Mouse (Mus musculus) hindbrain, postnatal 0 days (tissue): ENCODE measurements around the gene Psmb3. TPM values are rescaled to one million over a fixed set of nuclear protein-coding genes. Genes with fewer than 3 reads are reported as not detected.
A peak's percentile ranks its signal among the peaks of the same experiment; 100 is the strongest.
"Not testable (repeated sequence)": the region's sequence is repeated elsewhere in the genome, so short reads cannot be mapped to it uniquely, and the experiment has no call there.

ENCODE experiments used
- ATAC-seq: fragments of 200-750 bp; cut with Nextera tagmentation; 2 replicates; pipeline ENCODE4 v1.8.0; 2017; ENCODE audit warnings: mild to moderate bottlenecking, moderate TSS enrichment, moderate library complexity
- DNase-seq: peaks from one replicate; pipeline ENCODE4 v3.0.0-alpha.2; 2015; ENCODE audit warnings: low spot score
- H3K27ac ChIP-seq: fragments of 300-500 bp; sonication (generic); 2 replicates; pipeline ENCODE4 v1.5.1; 2014; ENCODE audit warnings: mild to moderate bottlenecking
- H3K27me3 ChIP-seq: fragments of 300-500 bp; sonication (generic); 2 replicates; pipeline ENCODE4 v1.6.1; 2014; ENCODE audit warnings: low read length, mixed read lengths; ENCODE audit not compliant: insufficient read depth
- H3K36me3 ChIP-seq: fragments of 300-500 bp; sonication (generic); 2 replicates; pipeline ENCODE4 v1.6.1; 2014; ENCODE audit warnings: low read length, mixed read lengths; ENCODE audit not compliant: insufficient read depth
- H3K4me1 ChIP-seq: fragments of 300-500 bp; sonication (generic); 2 replicates; pipeline ENCODE4 v1.6.1; 2014; ENCODE audit warnings: antibody characterized with exemption, low read length, mixed read lengths; ENCODE audit not compliant: insufficient read depth
- H3K4me2 ChIP-seq: fragments of 300-500 bp; sonication (generic); 2 replicates; pipeline ENCODE4 v1.6.1; 2014; ENCODE audit warnings: low read depth, mild to moderate bottlenecking, low read length, moderate library complexity, mixed read lengths
- H3K4me3 ChIP-seq: fragments of 300-500 bp; sonication (generic); 2 replicates; pipeline ENCODE4 v1.5.1; 2014; ENCODE audit warnings: low read length
- H3K9ac ChIP-seq: fragments of 300-500 bp; sonication (generic); replicated peaks from 2 replicates; pipeline ENCODE4 v1.6.1; 2014; ENCODE audit warnings: mild to moderate bottlenecking, low read length, moderate library complexity, mixed read lengths
- H3K9me3 ChIP-seq: fragments of 300-500 bp; sonication (generic); 2 replicates; pipeline ENCODE4 v1.6.1; 2016; ENCODE audit warnings: low read length, mixed read lengths
- CTCF ChIP-seq: IDR thresholded peaks from 2 replicates; pipeline ENCODE4 v1.5.1; 2016; ENCODE audit warnings: antibody characterized with exemption, control low read depth, low read depth
- WGBS: fragments of 180-500 bp; shearing (Covaris S2); extraction: QIAGEN DNeasy Blood & Tissue Kit; methylation state at CpG from one replicate; pipeline ENCODE4 v1.1.7; 2014; 5-methylcytosine and 5-hydroxymethylcytosine counted together
- polyA plus RNA-seq: library from polyadenylated mRNA; unstranded; fragments of >200 nt; fragmentation: Nextera tagmentation; extraction: Ambion mirVana; gene quantifications from 2 replicates; pipeline ENCODE4 v1.2.1, GENCODE M21; 2015
- total RNA-seq: library from RNA; depleted of rRNA; stranded (reverse); fragments of >200 nt; gene quantifications from 2 replicates; pipeline ENCODE4 v1.2.3, GENCODE M21; 2014; rRNA removed

Psmb3 gene
- total RNA-seq (453 and 498 TPM in 2 replicates), polyA plus RNA-seq (499 and 523 TPM in 2 replicates)

GRCm38 (mm10) chr11:97703039-97703826, at the start of gene Psmb3:
Psmb3 (plus strand) TSS chr11:97703399.
- ATAC-seq = peak; percentile 90
- no peaks in the 10 kb centered on the region for H3K27me3 ChIP-seq
- DNase-seq = peak; percentile 100
- no peak for TF ChIP-seq CTCF
- H3K4me1 ChIP-seq = peaks cover 20% of the 10 kb centered on the region
- peak within 1 kb of the TSS; percentile 90 for H3K27ac ChIP-seq
- H3K9me3 ChIP-seq = no peaks in the 10 kb centered on the region
- under 1% methylated on average over 35 of the region's 35 CpGs for WGBS
- peaks cover 20% of the 10 kb centered on the region for H3K36me3 ChIP-seq
- H3K4me3 ChIP-seq = peak within 1 kb of the TSS; percentile 81
- H3K4me2 ChIP-seq = peak within 1 kb of the TSS; percentile 88
- H3K9ac ChIP-seq = peak within 1 kb of the TSS; percentile 82

- Histone ChIP-seq H3K9ac (no peak overlapping the region), H3K9me3 (no peaks in the 10 kb centered on the region), H3K27me3 (no peaks in the 10 kb centered on the region), H3K4me1 (0 out of 2 replicates have a peak, but pooled peaks cover 1% of the 10 kb centered on the region), H3K36me3 (no peaks in the 10 kb centered on the region), H3K27ac (no peak overlapping the region), H3K4me3 (no peak overlapping the region), H3K4me2 (no peak overlapping the region)
- DNase-seq (no peak), ATAC-seq (no peak)
- 95% methylated on average over 2 of the region's 2 CpGs for WGBS
- TF ChIP-seq CTCF = no peak
Observed at GRCm38 (mm10) chr11:97654210-97654609, 49.0 kb upstream of the Psmb3 start.

- WGBS = 74% methylated on average over 14 of the region's 14 CpGs
- Histone ChIP-seq H3K27ac (no peak overlapping the region), H3K9me3 (no peaks in the 10 kb centered on the region), H3K4me1 (peaks cover 9% of the 10 kb centered on the region; the same call in 1 of the 2 replicates), H3K36me3 (no peaks in the 10 kb centered on the region), H3K4me3 (no peak overlapping the region), H3K9ac (no peak overlapping the region), H3K27me3 (peaks cover under 1% of the 10 kb centered on the region; the same call in 1 of the 2 replicates), H3K4me2 (no peak overlapping the region)
- TF ChIP-seq CTCF = no peak
- DNase-seq = no peak
- no peak for ATAC-seq
Observed at GRCm38 (mm10) chr11:97656269-97656971, 46.8 kb upstream of the Psmb3 start.

GRCm38 (mm10) chr11:97657184-97657945, 45.8 kb upstream of the Psmb3 start:
- Histone ChIP-seq H3K4me3 (no peak overlapping the region), H3K9me3 (no peaks in the 10 kb centered on the region), H3K9ac (no peak overlapping the region), H3K4me2 (no peak overlapping the region), H3K36me3 (no peaks in the 10 kb centered on the region), H3K27ac (no peak overlapping the region), H3K4me1 (peaks cover 9% of the 10 kb centered on the region; the same call in 1 of the 2 replicates), H3K27me3 (peaks cover 9% of the 10 kb centered on the region; the same call in 1 of the 2 replicates)
- whole genome bisulfite sequencing = 45% methylated on average over 5 of the region's 6 CpGs
- no peak for DNase-seq
- TF ChIP-seq CTCF = no peak
- no peak for ATAC-seq

- not testable (repeated sequence) for DNase-seq, H3K4me2 ChIP-seq, H3K9ac ChIP-seq, H3K4me1 ChIP-seq, H3K27me3 ChIP-seq, H3K9me3 ChIP-seq, H3K36me3 ChIP-seq, H3K27ac ChIP-seq, ATAC-seq, H3K4me3 ChIP-seq
- WGBS = 90% methylated on average over 6 of the region's 6 CpGs
Observed at GRCm38 (mm10) chr11:97657967-97658366, 45.2 kb upstream of the Psmb3 start.

GRCm38 (mm10) chr11:97658751-97659266, 44.4 kb upstream of the Psmb3 start:
- H3K4me2 ChIP-seq = peak overlapping the region; percentile 60
- peaks cover 9% of the 10 kb centered on the region; the same call in 1 of the 2 replicates for H3K27me3 ChIP-seq
- H3K4me3 ChIP-seq = peak overlapping the region; percentile 62; the same call in 1 of the 2 replicates
- no peak for ATAC-seq
- WGBS = 77% methylated on average over 11 of the region's 11 CpGs
- peaks cover 9% of the 10 kb centered on the region; the same call in 1 of the 2 replicates for H3K4me1 ChIP-seq
- no peak overlapping the region for H3K27ac ChIP-seq
- H3K36me3 ChIP-seq = no peaks in the 10 kb centered on the region
- no peak for TF ChIP-seq CTCF
- no peak for DNase-seq
- no peak overlapping the region; the same call in 1 of the 2 replicates for H3K9ac ChIP-seq
- no peaks in the 10 kb centered on the region for H3K9me3 ChIP-seq
